Mouse (Mus musculus): ENCODE results near the gene Myocd. TPM values are rescaled to one million over a fixed set of nuclear protein-coding genes. Genes with fewer than 3 reads are reported as not detected.

The Myocd gene
- total and polyA plus RNA-seq, 2 experiments from 2014 or later, result 0.07 to 0.38 TPM

GRCm38 (mm10) chr11:65153006-65153405 lies 116.8 kb downstream of the Myocd start:
- no peaks in the 10 kb centered on the region for H3K27me3 ChIP-seq (ENCODE audit: insufficient read depth, low read length)
- H3K4me3 ChIP-seq (ENCODE audit: low read depth, low read length), result no peak overlapping the region
- no peak overlapping the region for H3K9ac ChIP-seq
- H3K27ac ChIP-seq (ENCODE audit: low read depth, low read length), result no peak overlapping the region
- DNase-seq (no peak), ATAC-seq (no peak)
- WGBS, result 88% methylated on average over 5 of the region's 5 CpGs
- H3K4me1 ChIP-seq (ENCODE audit: insufficient read depth), result peaks cover 3% of the 10 kb centered on the region; the same call in 1 of the 2 replicates
- no peak for TF ChIP-seq CTCF (IDR thresholded peaks at IDR 0.05; ENCODE audit: low read depth)
- H3K36me3 ChIP-seq (ENCODE audit: insufficient read depth), result no peaks in the 10 kb centered on the region
- no peaks in the 10 kb centered on the region for H3K9me3 ChIP-seq (ENCODE audit: low read length)
- H3K4me2 ChIP-seq (ENCODE audit: low read depth), result no peak overlapping the region

- no peak overlapping the region for H3K9ac ChIP-seq
- no peaks in the 10 kb centered on the region for H3K4me1 ChIP-seq (ENCODE audit: insufficient read depth)
- TF ChIP-seq CTCF (IDR thresholded peaks at IDR 0.05; ENCODE audit: low read depth), result no peak
- no peak for ATAC-seq
- H3K9me3 ChIP-seq (ENCODE audit: low read length), result no peaks in the 10 kb centered on the region
- DNase-seq, result no peak
- H3K36me3 ChIP-seq (ENCODE audit: insufficient read depth), result no peaks in the 10 kb centered on the region
- H3K27me3 ChIP-seq (ENCODE audit: insufficient read depth, low read length), result no peaks in the 10 kb centered on the region
- no peak overlapping the region for H3K27ac ChIP-seq (ENCODE audit: low read depth, low read length)
- H3K4me2 ChIP-seq (ENCODE audit: low read depth), result no peak overlapping the region
- no peak overlapping the region for H3K4me3 ChIP-seq (ENCODE audit: low read depth, low read length)
- 93% methylated on average over 7 of the region's 7 CpGs for WGBS
These were observed 121.3 kb downstream of the Myocd start for GRCm38 (mm10) chr11:65148441-65148840.

- no peak for TF ChIP-seq CTCF (IDR thresholded peaks at IDR 0.05; ENCODE audit: low read depth)
- Histone ChIP-seq H3K4me2 (ENCODE audit: low read depth) (no peak overlapping the region), H3K27me3 (ENCODE audit: insufficient read depth, low read length) (no peaks in the 10 kb centered on the region), H3K4me3 (ENCODE audit: low read depth, low read length) (no peak overlapping the region), H3K4me1 (ENCODE audit: insufficient read depth) (no peaks in the 10 kb centered on the region), H3K36me3 (ENCODE audit: insufficient read depth) (no peaks in the 10 kb centered on the region), H3K9ac (no peak overlapping the region), H3K9me3 (ENCODE audit: low read length) (no peaks in the 10 kb centered on the region), H3K27ac (ENCODE audit: low read depth, low read length) (no peak overlapping the region)
- no peak for DNase-seq
- ATAC-seq, result no peak
- 73% methylated on average over 4 of the region's 4 CpGs for WGBS
These were observed 126.9 kb downstream of the Myocd start for GRCm38 (mm10) chr11:65142838-65143417.

- H3K4me3 ChIP-seq (ENCODE audit: low read depth, low read length), result no peak overlapping the region
- DNase-seq, result no peak
- no peaks in the 10 kb centered on the region for H3K4me1 ChIP-seq (ENCODE audit: insufficient read depth)
- no peak overlapping the region for H3K9ac ChIP-seq
- H3K9me3 ChIP-seq (ENCODE audit: low read length), result no peaks in the 10 kb centered on the region
- H3K27me3 ChIP-seq (ENCODE audit: insufficient read depth, low read length), result no peaks in the 10 kb centered on the region
- WGBS, result 91% methylated on average over 3 of the region's 3 CpGs
- H3K27ac ChIP-seq (ENCODE audit: low read depth, low read length), result no peak overlapping the region
- no peak overlapping the region for H3K4me2 ChIP-seq (ENCODE audit: low read depth)
- ATAC-seq, result no peak
- TF ChIP-seq CTCF (IDR thresholded peaks at IDR 0.05; ENCODE audit: low read depth), result no peak
- no peaks in the 10 kb centered on the region for H3K36me3 ChIP-seq (ENCODE audit: insufficient read depth)
These were observed 130.8 kb downstream of the Myocd start for GRCm38 (mm10) chr11:65139030-65139429.

GRCm38 (mm10) chr11:65137145-65137652 lies 132.6 kb downstream of the Myocd start:
- TF ChIP-seq CTCF (IDR thresholded peaks at IDR 0.05; ENCODE audit: low read depth), result no peak
- Histone ChIP-seq H3K4me1 (ENCODE audit: insufficient read depth) (no peaks in the 10 kb centered on the region), H3K9ac (no peak overlapping the region), H3K4me2 (ENCODE audit: low read depth) (no peak overlapping the region), H3K27ac (ENCODE audit: low read depth, low read length) (no peak overlapping the region), H3K36me3 (ENCODE audit: insufficient read depth) (no peaks in the 10 kb centered on the region), H3K4me3 (ENCODE audit: low read depth, low read length) (no peak overlapping the region), H3K9me3 (ENCODE audit: low read length) (no peaks in the 10 kb centered on the region), H3K27me3 (ENCODE audit: insufficient read depth, low read length) (no peaks in the 10 kb centered on the region)
- 66% methylated on average over 2 of the region's 2 CpGs for WGBS
- ATAC-seq, result no peak
- no peak for DNase-seq

- no peak for DNase-seq
- no peaks in the 10 kb centered on the region for H3K27me3 ChIP-seq (ENCODE audit: insufficient read depth, low read length)
These were observed 134.5 kb downstream of the Myocd start for GRCm38 (mm10) chr11:65135251-65135739.

GRCm38 (mm10) chr11:65133661-65134060 lies 136.1 kb downstream of the Myocd start:
- Histone ChIP-seq H3K27me3 (ENCODE audit: insufficient read depth, low read length) (no peaks in the 10 kb centered on the region), H3K9me3 (ENCODE audit: low read length) (no peaks in the 10 kb centered on the region), H3K9ac (no peak overlapping the region), H3K4me1 (ENCODE audit: insufficient read depth) (no peaks in the 10 kb centered on the region), H3K4me3 (ENCODE audit: low read depth, low read length) (no peak overlapping the region), H3K27ac (ENCODE audit: low read depth, low read length) (no peak overlapping the region), H3K36me3 (ENCODE audit: insufficient read depth) (no peaks in the 10 kb centered on the region), H3K4me2 (ENCODE audit: low read depth) (no peak overlapping the region)
- no peak for TF ChIP-seq CTCF (IDR thresholded peaks at IDR 0.05; ENCODE audit: low read depth)
- WGBS, result 81% methylated on average over 4 of the region's 4 CpGs
- ATAC-seq (no peak), DNase-seq (no peak)

More at GRCm38 (mm10) chr11:65135251-65135739, 134.5 kb downstream of the Myocd start:
- no peak for TF ChIP-seq CTCF (IDR thresholded peaks at IDR 0.05; ENCODE audit: low read depth)
- no peak overlapping the region for H3K27ac ChIP-seq (ENCODE audit: low read depth, low read length)
- no peaks in the 10 kb centered on the region for H3K9me3 ChIP-seq (ENCODE audit: low read length)
- H3K4me1 ChIP-seq (ENCODE audit: insufficient read depth), result no peaks in the 10 kb centered on the region
- H3K9ac ChIP-seq, result no peak overlapping the region
- no peak overlapping the region for H3K4me2 ChIP-seq (ENCODE audit: low read depth)
- 80% methylated on average over 8 of the region's 8 CpGs for WGBS
- ATAC-seq, result no peak; the same call in 1 of the 2 replicates
- no peaks in the 10 kb centered on the region for H3K36me3 ChIP-seq (ENCODE audit: insufficient read depth)
- H3K4me3 ChIP-seq (ENCODE audit: low read depth, low read length), result no peak overlapping the region
